Mouse (Mus musculus) heart, postnatal 10 days (tissue): ENCODE results near the gene Rasa2. TPM values are rescaled to one million over a fixed set of nuclear protein-coding genes. Genes with fewer than 3 reads are reported as not detected.
"Not testable (repeated sequence)": the region's sequence is repeated elsewhere in the genome, so short reads cannot be mapped to it uniquely, and the experiment has no call there.

Experiments
- DNase-seq, 2 experiments: peaks; one replicate each; pipeline ENCODE4 v3.0.0; 2021
- intact Hi-C: fragments of 180-260 bp; cut with DNase I; formaldehyde crosslinking; loops from one replicate; pipeline ENCODE4 v1.15.1; 2025
- total RNA-seq, 2 experiments: library from RNA; stranded (reverse); gene quantifications; 2 replicates each; pipeline ENCODE4 v1.2.3; 2021

Gene Rasa2
- total RNA-seq, 2 experiments from 2014 or later = 7.6 to 8.3 TPM

DNA sequence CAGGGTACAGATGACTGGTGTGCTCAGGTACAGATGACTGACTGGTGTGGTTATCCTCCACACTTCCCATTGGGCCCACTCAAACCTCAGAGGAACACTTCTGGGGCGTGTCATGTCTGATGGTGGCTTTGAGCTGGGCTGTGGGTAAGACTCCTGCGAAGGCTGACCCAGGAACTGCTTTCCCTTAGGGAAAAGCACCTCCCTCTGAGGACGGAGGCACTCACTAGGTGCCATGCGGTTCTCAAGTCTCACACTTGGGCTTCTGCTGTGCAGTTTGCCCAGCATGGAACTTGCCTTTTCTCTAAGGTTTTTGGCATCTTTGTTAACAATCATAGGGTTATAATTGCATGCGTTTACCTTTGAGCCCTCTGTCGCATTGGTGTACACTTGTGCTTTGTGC, 96.0 kb downstream of the Rasa2 start:
- no peak for DNase-seq

GRCm38 (mm10) chr9:96534256-96534655, 97.2 kb downstream of the Rasa2 start:
- DNase-seq = no peak
- intact Hi-C loops = no loop called here

More for the DNA sequence above, 96.0 kb downstream of the Rasa2 start:
- intact Hi-C loops = no loop called here

- intact Hi-C loops = no loop called here
- DNase-seq = no peak
Observed at GRCm38 (mm10) chr9:96533476-96533875, 97.9 kb downstream of the Rasa2 start.

GRCm38 (mm10) chr9:96532531-96532930, 98.9 kb downstream of the Rasa2 start:
- no peak for DNase-seq
- intact Hi-C loops = no loop called here

DNA sequence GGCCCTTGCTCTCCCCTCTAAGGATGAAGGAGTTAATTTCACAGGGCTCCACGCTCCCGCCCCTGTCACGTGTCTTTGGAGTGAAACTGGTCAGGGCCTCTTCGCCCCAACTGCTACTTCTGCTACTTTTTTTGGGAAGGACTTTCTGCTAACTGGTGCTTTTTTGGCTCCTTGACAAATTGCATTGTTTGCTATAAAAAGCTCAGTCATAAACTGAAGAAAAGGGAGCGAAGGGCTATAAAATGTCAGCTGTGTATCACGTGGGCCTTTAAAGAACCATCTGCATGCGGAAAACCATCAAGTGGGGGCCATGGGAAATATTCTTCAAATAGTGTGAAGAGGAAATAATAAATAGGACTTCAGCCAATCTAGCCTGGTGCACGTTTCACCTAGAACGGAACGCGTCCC, 100.7 kb downstream of the Rasa2 start:
- peak in 1 of 2 experiments; percentile 43 for DNase-seq
- intact Hi-C loops = no loop called here

GRCm38 (mm10) chr9:96529961-96530673, 101.3 kb downstream of the Rasa2 start:
- no peak for DNase-seq
- intact Hi-C loops = no loop called here

DNA sequence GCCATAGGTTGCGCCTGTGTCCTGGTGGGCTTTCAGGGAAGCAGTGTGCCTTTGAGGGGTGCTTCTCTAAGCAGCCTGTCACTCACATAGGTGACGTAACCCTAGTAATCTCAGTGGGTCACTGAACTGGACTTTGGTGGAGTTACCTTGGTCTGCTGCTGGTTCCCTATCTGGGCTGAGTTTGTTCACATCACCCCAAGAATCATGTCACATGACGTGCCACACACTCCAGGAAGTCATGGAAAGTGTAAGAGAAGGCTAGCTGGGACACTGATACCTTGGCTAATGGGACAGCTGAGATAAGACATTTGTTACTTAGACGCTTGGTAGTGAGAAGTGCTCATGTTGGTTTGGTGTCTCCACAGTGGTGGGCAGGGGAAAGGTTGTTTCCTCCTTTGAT, 105.4 kb downstream of the Rasa2 start:
- intact Hi-C loops = no loop called here
- no peak for DNase-seq

- DNase-seq = no peak
- intact Hi-C loops = no loop called here
Observed at GRCm38 (mm10) chr9:96524972-96525506, 106.4 kb downstream of the Rasa2 start, which contains the start of gene Gm28729. Gm28729 (minus strand) TSS chr9:96525264.

DNA sequence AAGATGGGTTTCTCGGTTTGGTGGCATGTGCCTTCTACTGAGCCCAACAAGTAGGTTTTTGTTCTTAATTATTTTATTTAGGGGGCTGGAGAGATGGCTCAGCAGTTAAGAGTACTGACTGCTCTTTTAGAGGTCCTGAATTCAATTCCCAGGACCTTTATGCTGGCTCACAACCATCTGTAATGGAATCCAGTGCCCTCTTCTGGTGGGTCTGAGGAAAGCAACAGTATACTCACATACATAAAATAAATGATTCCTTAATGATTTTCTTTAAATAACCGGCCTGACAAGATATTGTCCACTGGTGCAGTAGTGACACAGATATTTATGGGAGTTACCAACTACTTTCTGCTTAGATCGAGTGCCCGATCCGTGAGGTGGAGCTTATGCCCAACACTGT, 108.3 kb downstream of the Rasa2 start:
- intact Hi-C loops = no loop called here
- no peak for DNase-seq

- DNase-seq, intact Hi-C loops: not testable (repeated sequence)
Observed at GRCm38 (mm10) chr9:96521574-96521973, 109.8 kb downstream of the Rasa2 start.

DNA sequence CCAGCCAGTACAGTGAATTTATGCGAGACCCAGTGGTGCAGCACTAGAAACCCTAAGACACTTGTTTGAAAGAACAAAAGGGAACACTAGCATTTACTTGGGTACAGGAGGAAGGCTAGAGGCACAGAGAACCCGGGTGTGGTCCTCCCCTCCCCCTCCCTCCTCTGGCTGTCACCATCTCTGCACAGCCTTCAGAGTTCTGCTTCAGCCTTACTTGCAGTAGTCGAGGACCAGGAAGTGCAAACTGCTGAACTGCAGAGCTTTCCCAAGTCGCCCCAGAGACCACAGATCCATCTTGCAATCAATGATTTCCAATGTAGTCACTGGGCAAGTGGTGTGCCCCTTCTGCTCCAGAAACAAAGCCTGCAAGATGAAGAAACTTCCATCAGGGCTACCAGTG, 114.0 kb downstream of the Rasa2 start:
- DNase-seq = no peak
- intact Hi-C loops = no loop called here

DNA sequence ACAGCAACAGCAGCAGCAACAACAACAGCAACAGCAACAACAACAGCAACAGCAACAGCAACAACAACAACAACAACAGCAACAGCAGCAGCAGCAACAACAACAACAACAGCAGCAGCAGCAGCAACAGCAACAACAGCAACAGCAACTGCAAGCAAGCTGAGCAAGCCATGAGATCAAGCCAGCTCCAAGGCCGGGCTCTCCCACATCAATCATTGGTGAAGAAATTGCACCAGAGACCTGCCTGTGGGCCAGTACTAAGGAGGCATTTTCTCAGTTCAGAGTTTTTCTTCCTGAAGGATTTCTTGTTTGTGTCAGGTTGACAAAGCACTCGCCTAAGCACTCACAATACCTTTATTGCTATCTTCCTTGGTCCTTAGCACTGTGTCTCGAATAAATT, 114.6 kb downstream of the Rasa2 start:
- no peak for DNase-seq
- intact Hi-C loops = no loop called here

DNA sequence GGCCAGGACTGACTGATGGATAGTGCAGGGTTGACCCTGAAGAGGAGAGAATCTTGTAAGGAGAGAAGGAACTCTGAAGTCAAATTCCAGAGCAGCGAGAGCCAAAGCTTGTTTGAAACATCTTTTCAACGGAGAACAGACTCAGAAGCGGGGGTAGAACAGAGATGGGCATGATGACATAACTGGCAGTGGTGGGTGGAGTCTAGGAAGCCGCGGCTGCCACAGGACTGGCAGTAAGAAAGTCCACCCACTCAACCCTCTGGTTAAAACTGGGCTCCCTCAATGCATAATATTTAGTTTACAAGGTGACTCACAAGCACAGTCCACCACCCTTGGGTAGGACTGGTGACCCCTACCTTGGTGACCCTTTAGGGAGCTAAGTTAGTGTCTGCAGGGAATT, 115.7 kb downstream of the Rasa2 start:
- DNase-seq = no peak
- intact Hi-C loops = no loop called here

- no peak for DNase-seq
- intact Hi-C loops = no loop called here
Observed at GRCm38 (mm10) chr9:96514278-96514677, 117.1 kb downstream of the Rasa2 start.

DNA sequence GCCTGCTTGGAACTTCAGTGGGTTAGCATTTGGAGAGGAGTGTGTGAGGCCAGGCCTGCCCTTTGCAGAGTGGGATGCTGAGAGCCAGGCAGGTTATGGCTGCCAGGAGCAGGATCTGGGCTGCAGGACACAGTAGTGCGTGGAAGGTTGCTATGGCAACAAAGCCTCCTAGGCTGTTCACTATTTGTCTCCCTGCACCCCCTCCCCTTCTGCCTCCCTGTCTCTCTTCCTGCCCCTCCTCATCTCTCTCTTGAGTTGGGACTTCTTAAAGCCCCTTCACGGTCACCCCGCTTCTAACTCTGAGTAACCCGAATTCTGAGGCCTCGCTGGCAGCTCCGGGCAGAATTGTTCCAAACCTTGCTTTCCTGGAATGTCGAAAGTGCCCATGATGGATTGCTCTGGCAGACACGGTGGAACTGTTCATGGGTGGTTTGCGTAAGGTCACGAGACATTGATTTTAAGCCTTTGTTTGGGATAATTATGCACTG, 125.4 kb downstream of the Rasa2 start:
- DNase-seq = peak in 1 of 2 experiments; percentile 10
- intact Hi-C loops = no loop called here

GRCm38 (mm10) chr9:96505156-96505555, 126.3 kb downstream of the Rasa2 start:
- intact Hi-C loops = no loop called here
- no peak for DNase-seq

DNA sequence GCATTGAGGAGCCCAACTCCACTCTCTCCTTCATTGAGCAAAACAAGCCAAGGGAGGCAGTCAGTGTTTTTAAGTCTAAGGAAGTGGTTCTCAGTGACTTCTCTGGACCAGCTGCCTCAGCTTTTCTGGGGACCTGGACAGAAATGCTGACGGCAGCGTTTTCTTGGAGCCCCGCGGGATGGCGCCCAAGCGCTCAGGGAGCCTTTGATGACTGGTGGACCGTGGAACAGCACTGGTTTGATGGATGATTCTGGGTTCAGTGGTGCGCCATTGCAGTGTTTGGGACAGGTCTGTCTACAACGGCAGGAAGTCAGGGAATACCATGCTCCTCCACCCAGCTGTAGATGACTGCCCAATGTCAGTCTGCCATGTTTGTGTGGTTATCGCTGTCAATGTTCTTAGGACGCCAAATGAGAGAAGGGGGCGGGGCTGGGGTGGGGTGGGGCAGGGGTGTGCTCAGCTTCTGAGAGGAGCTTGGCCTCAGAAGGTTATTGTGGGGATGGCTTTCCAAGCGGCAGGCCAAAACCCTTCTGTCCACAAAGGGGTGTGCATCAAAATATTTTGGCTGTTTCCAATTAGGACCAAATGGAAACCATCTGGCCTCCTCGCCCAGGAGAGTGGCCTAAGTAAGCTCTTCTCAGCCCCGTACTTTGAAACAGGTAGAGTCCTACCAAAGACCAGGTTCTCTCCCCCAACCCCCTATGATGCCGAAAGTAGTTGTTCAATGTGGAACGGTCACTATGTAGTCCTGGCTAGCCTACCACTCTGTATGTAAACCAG, 127.1 kb downstream of the Rasa2 start:
- intact Hi-C loops = no loop called here
- DNase-seq = no peak

GRCm38 (mm10) chr9:96502856-96503610, 128.4 kb downstream of the Rasa2 start:
- DNase-seq = no peak

DNA sequence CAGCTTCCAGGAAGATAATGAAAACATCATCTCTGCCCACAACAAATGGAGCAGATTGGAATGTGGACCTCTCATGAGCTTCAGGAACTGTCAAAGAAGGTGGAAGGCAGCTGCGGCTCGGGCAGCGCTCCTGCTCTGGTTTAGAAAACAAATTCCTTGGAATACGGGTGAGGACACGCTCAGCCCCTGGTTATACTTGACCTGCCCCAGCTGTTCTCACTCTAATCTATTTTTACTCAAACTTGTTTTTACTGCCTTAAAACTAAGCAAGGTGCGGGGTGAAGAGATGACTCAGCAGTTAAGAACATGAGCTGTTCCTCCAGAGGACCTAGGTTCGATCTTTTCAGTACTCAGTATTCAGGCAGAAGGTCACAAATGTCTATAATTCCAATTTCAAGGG, 130.2 kb downstream of the Rasa2 start:
- intact Hi-C loops = no loop called here
- no peak for DNase-seq

More at GRCm38 (mm10) chr9:96502856-96503610, 128.4 kb downstream of the Rasa2 start:
- intact Hi-C loops = no loop called here

GRCm38 (mm10) chr9:96493212-96493611, 138.2 kb downstream of the Rasa2 start:
- intact Hi-C loops = loop anchor here (2.0 kb wide), 1 partner anchor 208 kb away; no protein-coding TSS in a partner anchor
- no peak for DNase-seq

DNA sequence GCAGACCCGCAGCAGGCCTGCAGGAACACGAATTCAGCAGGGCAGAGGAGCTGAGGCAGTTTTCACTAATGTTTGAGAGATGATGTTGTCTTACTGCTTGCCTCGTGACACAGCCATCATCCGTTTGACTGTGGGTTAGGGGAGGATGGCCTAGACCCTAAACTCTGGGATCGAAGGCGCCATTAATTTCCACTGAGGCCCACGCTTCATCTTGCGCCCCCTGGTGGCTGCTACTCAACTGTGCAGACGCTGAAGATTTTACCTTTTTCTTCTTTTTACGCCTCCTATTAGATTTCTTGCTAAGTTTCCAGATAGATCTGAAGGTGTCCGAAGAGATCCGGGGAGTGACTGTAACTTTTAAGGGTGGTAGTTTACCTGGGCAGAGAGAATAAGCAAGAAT, 139.6 kb downstream of the Rasa2 start:
- DNase-seq = peak; percentile 21 to 62
- intact Hi-C loops = loop anchor here (1.0 to 2.0 kb wide), 2 partner anchors 142 to 207 kb away; no protein-coding TSS in a partner anchor
